Mouse (Mus musculus) stomach, embryonic 14.5 days (tissue): Measurements from ENCODE around the gene Ech1. TPM values are rescaled to one million over a fixed set of nuclear protein-coding genes. Genes with fewer than 3 reads are reported as not detected.

Source experiments
- ATAC-seq: fragments of 200-750 bp; cut with Nextera tagmentation; 2 replicates; pipeline ENCODE4 v1.8.0; 2017; ENCODE audit warnings: low read depth, moderate TSS enrichment; ENCODE audit not compliant: insufficient number of reproducible peaks, insufficient read depth, low FRiP score
- H3K27ac ChIP-seq: fragments of 300-500 bp; sonication (generic); 2 replicates; pipeline ENCODE4 v1.5.1; 2014; ENCODE audit warnings: mild to moderate bottlenecking, low read length, moderate library complexity, mixed read lengths
- H3K27me3 ChIP-seq: fragments of 300-500 bp; sonication (generic); 2 replicates; pipeline ENCODE4 v1.6.1; 2014; ENCODE audit warnings: low read length, control low read depth, mixed read lengths; ENCODE audit not compliant: control insufficient read depth, insufficient read depth
- H3K36me3 ChIP-seq: fragments of 300-500 bp; sonication (generic); 2 replicates; pipeline ENCODE4 v1.6.1; 2014; ENCODE audit warnings: mild to moderate bottlenecking, control low read depth, low read length, moderate library complexity, mixed read lengths; ENCODE audit not compliant: control insufficient read depth, insufficient read depth
- H3K4me1 ChIP-seq: fragments of 300-500 bp; sonication (generic); 2 replicates; pipeline ENCODE4 v1.6.1; 2014; ENCODE audit warnings: low read length, control low read depth, mixed read lengths; ENCODE audit not compliant: control insufficient read depth, insufficient read depth
- H3K4me2 ChIP-seq: fragments of 300-500 bp; sonication (generic); replicated peaks from 2 replicates; pipeline ENCODE4 v1.6.1; 2014; ENCODE audit warnings: low read depth, low read length, control low read depth
- H3K4me3 ChIP-seq: fragments of 300-500 bp; sonication (generic); 2 replicates; pipeline ENCODE4 v1.5.1; 2014; ENCODE audit warnings: low read depth, low read length, control low read depth
- H3K9ac ChIP-seq: fragments of 300-500 bp; sonication (generic); replicated peaks from 2 replicates; pipeline ENCODE4 v1.6.1; 2014; ENCODE audit warnings: low read depth, mild to moderate bottlenecking, control low read depth, low read length, moderate library complexity, mixed read lengths
- H3K9me3 ChIP-seq: fragments of 300-500 bp; sonication (generic); 2 replicates; pipeline ENCODE4 v1.6.1; 2016; ENCODE audit warnings: low read depth, low read length, control low read depth; ENCODE audit not compliant: control insufficient read depth
- WGBS: fragments of 180-500 bp; shearing (Covaris S2); extraction: QIAGEN DNeasy Blood & Tissue Kit; methylation state at CpG from one replicate; pipeline ENCODE4 v1.1.7; 2014; 5-methylcytosine and 5-hydroxymethylcytosine counted together
- polyA plus RNA-seq: library from polyadenylated mRNA; unstranded; fragments of >200 nt; fragmentation: Nextera tagmentation; extraction: Ambion mirVana; gene quantifications from 2 replicates; pipeline ENCODE4 v1.2.1, GENCODE M21; 2014

Gene Ech1
- polyA plus RNA-seq, 1 experiment from 2014 or later = 179 TPM

DNA sequence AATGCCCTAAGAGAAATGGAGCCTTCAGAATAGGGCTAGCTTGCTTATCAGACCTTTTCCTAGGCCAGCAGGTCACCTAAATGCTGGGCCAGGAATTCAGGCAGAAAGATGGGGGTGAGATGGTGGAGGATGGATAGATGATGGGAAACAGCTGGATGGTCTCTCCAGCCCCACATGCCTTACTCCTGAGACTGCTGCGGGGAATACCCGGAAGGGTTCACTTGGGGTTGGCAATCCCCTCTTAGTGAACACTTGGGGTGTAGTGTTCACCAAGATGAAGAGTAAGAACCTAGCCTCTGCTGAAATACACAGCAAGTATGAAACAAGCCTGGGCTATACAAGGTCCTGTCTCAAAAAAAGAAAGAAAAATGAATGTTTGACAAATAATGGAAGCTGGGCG lies 35.8 kb upstream of the Ech1 start:
- Histone ChIP-seq H3K4me2 (no peak overlapping the region), H3K9ac (no peak overlapping the region), H3K4me3 (no peak overlapping the region), H3K27me3 (no peaks in the 10 kb centered on the region), H3K36me3 (peaks cover 3% of the 10 kb centered on the region; the same call in 1 of the 2 replicates), H3K9me3 (no peaks in the 10 kb centered on the region), H3K27ac (no peak overlapping the region; the same call in 1 of the 2 replicates), H3K4me1 (peaks cover 19% of the 10 kb centered on the region)
- WGBS = 28% methylated on average over 3 of the region's 3 CpGs
- ATAC-seq = no peak

DNA sequence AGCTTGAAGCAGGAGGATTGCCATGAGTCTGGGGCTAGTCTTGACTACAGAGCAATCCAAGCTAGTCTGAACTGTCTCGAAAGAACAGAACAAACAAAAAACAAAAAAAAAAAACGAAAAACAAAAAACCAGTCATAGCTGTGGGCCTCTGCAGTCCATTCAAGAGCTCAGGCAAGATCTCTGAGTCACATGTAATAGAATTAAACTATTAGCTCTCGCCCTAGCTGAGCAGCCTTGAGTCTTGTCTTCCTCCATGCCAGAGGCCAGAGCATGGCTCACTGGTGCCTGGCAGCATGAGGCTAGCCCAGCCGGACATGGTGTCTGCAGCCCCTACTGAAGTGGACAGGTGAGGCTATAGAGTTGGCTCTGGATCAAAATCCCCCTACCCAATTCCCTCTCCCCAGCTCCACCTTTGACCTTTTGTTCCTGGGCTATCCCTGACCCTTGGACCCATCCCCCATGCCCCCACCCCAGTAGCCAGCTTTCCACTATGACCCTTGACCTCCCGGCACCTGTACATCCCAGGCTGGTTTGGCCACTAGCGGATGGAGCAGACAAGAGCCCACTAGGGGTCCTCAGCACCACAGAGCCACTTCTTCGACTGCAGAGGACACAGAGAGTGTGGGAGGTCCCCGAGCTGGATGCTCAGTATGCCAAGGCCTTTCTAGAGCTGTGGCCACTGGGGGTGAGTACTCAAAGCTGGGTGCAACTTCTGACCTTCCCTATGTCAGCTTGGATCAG lies 34.8 kb upstream of the Ech1 start:
- H3K4me2 ChIP-seq = no peak overlapping the region
- no peak overlapping the region for H3K9ac ChIP-seq
- H3K27me3 ChIP-seq = no peaks in the 10 kb centered on the region
- peak overlapping the region; percentile 44; the same call in 1 of the 2 replicates for H3K27ac ChIP-seq
- H3K4me1 ChIP-seq = peaks cover 19% of the 10 kb centered on the region
- ATAC-seq = no peak
- H3K4me3 ChIP-seq = no peak overlapping the region
- peaks cover 3% of the 10 kb centered on the region; the same call in 1 of the 2 replicates for H3K36me3 ChIP-seq
- 59% methylated on average over 8 of the region's 8 CpGs for whole genome bisulfite sequencing
- no peaks in the 10 kb centered on the region for H3K9me3 ChIP-seq

DNA sequence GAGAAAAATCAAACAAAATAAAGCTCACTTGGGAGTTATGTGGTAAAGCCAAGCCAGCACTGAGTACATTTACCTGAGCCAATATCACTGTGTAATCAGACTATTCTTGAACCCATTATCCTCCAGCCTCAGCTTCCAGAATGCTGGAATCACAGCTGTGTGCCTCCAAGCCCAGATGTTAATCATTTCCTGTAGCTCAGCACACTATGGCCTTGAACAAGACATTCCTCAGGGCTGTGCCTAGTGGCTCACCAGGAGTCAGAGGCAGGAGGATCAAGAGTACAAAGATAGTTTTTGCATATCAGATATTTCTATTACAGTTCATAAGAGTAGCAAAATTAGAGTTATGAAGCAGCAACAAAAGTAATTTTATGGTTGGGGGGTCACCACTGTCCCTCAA lies 33.3 kb upstream of the Ech1 start:
- no peak overlapping the region for H3K4me3 ChIP-seq
- H3K27ac ChIP-seq = no peak overlapping the region
- no peak overlapping the region for H3K4me2 ChIP-seq
- H3K9ac ChIP-seq = no peak overlapping the region
- no peak for ATAC-seq
- no peaks in the 10 kb centered on the region for H3K9me3 ChIP-seq
- H3K27me3 ChIP-seq = no peaks in the 10 kb centered on the region
- H3K36me3 ChIP-seq = no peaks in the 10 kb centered on the region; the same call in 1 of the 2 replicates
- peaks cover 19% of the 10 kb centered on the region for H3K4me1 ChIP-seq

DNA sequence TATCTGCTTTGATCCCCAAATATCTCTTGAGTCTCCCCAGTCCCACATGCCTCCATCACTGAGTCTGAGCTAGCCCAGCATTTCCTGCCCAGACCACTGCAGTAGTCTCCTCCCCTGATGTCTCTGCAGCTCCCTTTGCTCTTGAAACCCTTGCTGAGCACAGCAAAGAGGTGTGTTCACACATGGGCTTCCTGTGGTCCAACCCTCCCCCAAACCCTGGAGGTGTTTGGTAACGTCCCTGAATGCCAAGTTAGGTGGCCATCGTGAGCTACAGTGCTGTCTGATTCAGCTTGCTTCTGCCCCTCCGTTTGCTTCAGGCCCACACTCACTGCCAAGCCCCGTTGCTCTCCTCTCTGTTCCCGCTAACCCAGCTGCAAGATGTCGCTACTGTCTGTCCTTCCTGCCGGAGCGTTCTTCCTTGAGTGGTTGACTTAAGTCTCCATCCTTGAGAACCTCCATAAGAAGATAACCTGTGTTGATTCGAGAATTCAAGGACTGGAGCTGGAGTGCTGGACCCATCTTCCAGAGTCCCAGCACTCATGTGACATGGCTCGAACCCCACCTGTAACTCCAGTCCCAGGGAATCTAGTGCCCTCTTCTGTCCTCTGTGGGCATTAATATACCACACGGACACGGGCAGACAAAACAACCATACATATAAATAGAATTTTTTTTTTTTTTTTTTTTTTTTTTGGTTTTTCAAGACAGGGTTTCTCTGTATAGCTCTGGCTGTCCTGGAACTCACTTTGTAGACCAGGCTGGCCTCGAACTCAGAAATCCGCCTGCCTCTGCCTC lies 32.4 kb upstream of the Ech1 start:
- no peak overlapping the region for H3K4me2 ChIP-seq
- H3K27ac ChIP-seq = no peak overlapping the region
- no peak for ATAC-seq
- H3K27me3 ChIP-seq = no peaks in the 10 kb centered on the region
- H3K4me3 ChIP-seq = no peak overlapping the region
- no peaks in the 10 kb centered on the region for H3K9me3 ChIP-seq
- no peaks in the 10 kb centered on the region; the same call in 1 of the 2 replicates for H3K36me3 ChIP-seq
- H3K4me1 ChIP-seq = peaks cover 19% of the 10 kb centered on the region
- WGBS = 70% methylated on average over 12 of the region's 14 CpGs
- no peak overlapping the region for H3K9ac ChIP-seq

DNA sequence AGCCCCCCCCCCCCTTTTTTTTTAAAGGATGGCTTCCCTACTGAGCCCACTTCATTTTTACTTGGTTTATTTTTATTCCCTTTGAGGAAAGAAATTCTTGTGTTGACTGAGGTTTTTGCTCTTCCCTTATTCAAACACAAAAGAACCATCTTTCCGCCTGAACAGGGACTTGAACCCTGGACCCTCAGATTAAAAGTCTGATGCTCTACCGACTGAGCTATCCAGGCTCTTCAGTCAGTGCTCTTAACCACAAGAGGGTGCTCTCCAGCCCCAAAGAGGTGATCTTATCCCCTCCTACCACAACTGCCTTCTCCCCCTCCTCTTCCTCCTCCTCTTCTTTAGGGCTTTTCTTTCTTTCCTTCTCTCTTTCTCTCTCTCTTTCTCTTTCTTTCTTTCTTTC lies 31.2 kb upstream of the Ech1 start:
- Histone ChIP-seq H3K9me3 (no peaks in the 10 kb centered on the region), H3K36me3 (no peaks in the 10 kb centered on the region), H3K9ac (no peak overlapping the region), H3K4me1 (peaks cover 13% of the 10 kb centered on the region), H3K27me3 (no peaks in the 10 kb centered on the region), H3K4me3 (no peak overlapping the region), H3K27ac (no peak overlapping the region), H3K4me2 (no peak overlapping the region)
- no peak for ATAC-seq
- 54% methylated on average over 2 of the region's 2 CpGs for WGBS

DNA sequence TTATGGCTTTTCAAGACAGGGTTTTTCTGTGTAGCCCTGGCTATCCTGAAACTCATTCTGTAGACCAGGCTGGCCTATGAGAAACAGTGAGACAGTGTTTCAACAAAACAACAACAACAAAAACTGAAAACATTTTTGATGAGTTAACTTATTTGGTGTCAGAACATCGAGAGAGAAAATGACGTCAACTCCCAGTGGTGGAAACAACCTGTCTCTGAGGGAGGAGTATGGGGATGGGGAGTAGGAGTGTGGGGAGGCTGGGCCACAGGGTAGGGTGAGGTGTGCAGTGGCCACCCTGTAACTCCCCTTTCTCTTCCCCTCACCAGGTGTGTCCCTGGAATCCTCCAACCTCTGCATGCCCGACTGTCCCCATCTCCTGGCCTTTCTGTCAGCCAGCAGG lies 30.5 kb upstream of the Ech1 start:
- no peaks in the 10 kb centered on the region for H3K27me3 ChIP-seq
- H3K9ac ChIP-seq = no peak overlapping the region
- no peaks in the 10 kb centered on the region for H3K36me3 ChIP-seq
- 76% methylated on average over 3 of the region's 3 CpGs for WGBS
- no peaks in the 10 kb centered on the region for H3K9me3 ChIP-seq
- ATAC-seq = no peak
- H3K4me1 ChIP-seq = peaks cover 8% of the 10 kb centered on the region; the same call in 1 of the 2 replicates
- H3K27ac ChIP-seq = no peak overlapping the region
- no peak overlapping the region for H3K4me3 ChIP-seq
- no peak overlapping the region for H3K4me2 ChIP-seq

DNA sequence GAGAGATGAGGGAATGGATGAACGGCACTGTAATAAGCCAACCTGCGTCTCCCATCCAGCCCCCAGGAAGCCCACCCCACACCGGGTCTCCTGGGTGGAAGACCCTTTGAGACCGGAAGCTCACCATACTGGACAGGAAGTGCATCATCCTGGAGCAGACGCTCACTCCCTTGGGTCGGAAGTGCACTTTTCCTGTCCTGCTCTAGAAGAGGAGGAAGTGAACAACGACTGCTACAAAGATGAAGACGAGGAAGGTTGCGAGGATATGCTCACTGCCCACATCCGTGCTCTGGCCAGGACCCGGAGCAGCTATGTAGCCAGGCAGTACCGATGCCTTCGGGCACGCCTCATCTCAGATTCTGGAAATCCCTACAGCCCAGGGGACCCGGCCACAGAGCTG lies 29.2 kb upstream of the Ech1 start:
- H3K4me3 ChIP-seq = no peak overlapping the region
- 0 out of 2 replicates have a peak, but pooled peaks cover 4% of the 10 kb centered on the region for H3K4me1 ChIP-seq
- 76% methylated on average over 15 of the region's 15 CpGs for WGBS
- no peak overlapping the region for H3K27ac ChIP-seq
- no peaks in the 10 kb centered on the region for H3K27me3 ChIP-seq
- H3K9me3 ChIP-seq = no peaks in the 10 kb centered on the region
- no peak overlapping the region for H3K9ac ChIP-seq
- no peaks in the 10 kb centered on the region for H3K36me3 ChIP-seq
- ATAC-seq = no peak
- H3K4me2 ChIP-seq = no peak overlapping the region

DNA sequence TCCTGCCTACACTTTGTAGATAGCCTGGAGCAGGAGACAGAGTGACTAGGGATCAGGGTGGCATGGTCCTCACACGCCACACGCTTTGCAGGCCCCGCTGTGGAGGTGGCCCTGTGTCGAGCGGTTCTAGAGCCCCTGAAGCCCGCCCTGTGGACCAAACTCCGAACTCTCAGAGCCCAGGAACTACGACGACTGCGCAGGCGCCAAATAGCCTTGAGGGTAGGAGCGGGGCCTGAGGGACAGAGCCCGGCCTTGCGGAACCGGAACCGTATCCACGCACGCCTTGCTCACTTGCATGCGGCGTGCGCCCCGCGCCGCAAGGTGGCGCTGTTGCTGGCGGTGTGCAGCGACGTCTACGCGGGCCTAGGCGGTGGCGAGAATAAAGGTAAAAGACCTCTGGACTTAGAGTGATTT lies 28.4 kb upstream of the Ech1 start:
- peak; percentile 81 for ATAC-seq
- Histone ChIP-seq H3K9ac (no peak overlapping the region), H3K4me2 (peak overlapping the region; percentile 22), H3K36me3 (no peaks in the 10 kb centered on the region), H3K27me3 (no peaks in the 10 kb centered on the region), H3K9me3 (no peaks in the 10 kb centered on the region), H3K4me3 (no peak overlapping the region), H3K27ac (no peak overlapping the region; the same call in 1 of the 2 replicates), H3K4me1 (peaks cover 4% of the 10 kb centered on the region; the same call in 1 of the 2 replicates)
- WGBS = 15% methylated on average over 32 of the region's 32 CpGs
